Mouse (Mus musculus) liver, adult 2 months (tissue): ENCODE measurements around the gene Wnt6.
"Not testable (repeated sequence)": the region's sequence is repeated elsewhere in the genome, so short reads cannot be mapped to it uniquely, and the experiment has no call there.

Source experiments
- CTCF ChIP-seq: fragments of 200-500 bp; IDR thresholded peaks from 2 replicates; pipeline ENCODE4 v1.5.1; 2011; ENCODE audit warnings: low read depth, low read length, control low read depth
- POLR2A ChIP-seq: fragments of 200-500 bp; IDR thresholded peaks from 2 replicates; pipeline ENCODE4 v1.6.1; 2011; ENCODE audit warnings: low read length, control low read depth; ENCODE audit not compliant: insufficient read depth; ENCODE audit errors: extremely low read depth

DNA sequence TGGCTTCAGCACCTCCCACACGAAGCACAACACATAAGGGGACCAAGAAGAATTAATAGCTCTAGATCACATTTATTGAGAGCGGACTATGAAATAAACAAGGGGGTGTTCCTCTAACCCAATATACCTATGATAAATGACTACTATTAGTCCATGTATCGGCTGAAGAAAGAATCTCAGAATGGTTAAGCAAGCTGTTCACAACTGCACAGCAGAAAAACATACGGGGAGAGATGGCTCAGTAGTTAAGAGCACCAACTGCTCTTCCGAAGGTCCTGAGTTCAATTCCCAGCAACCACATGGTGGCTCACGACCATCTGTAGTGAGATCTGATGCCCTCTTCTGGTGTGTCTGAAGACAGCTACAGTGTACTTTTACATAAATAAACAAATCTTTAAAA is 44.3 kb downstream of the Wnt6 start:
- TF ChIP-seq CTCF, POLR2A: not testable (repeated sequence)
